In the genomic region with DNA sequence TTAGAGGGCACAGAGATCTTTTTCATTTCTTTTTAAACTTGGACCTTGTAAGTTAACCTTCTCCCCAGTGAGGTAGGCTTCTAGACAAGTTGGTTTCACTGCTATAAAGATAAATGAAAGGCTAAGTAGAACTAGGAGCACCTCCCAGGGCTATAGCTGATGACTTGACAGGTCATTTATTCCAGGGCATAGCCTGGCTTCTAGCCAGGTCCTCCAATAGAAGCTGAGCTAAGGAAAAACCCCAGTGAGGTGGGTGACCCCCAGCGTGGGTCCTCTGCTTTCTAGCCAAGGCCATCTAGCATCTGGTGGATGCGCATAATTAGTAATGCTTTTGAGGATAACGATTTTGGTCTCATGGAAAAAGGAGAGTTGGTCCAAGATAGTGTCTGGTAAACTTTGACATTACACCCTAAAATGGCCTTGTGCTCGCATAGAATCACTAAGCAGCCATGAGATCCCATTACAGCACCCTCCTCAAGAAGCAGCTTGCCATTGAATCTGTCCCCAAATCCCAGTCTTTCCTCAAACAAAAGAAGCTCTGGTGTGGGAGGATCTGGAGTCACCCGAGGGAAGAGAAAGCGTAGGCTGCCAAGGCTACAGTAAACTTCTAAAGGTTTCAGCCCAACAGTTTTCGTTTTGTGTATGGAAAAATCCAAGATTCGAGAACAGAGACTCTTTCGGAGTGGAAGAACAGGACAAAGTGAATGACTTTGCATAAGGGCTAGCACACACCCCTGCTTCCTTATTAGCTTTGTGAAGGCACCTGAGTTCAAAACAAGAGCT, we compare ENCODE assay signal across 8 mouse cellular contexts. TPM values are rescaled to one million over a fixed set of nuclear protein-coding genes. Genes with fewer than 3 reads are reported as not detected.
DNase-seq lines count a peak whose midpoint lies in the region; ATAC-seq and TF ChIP-seq lines count a peak whose summit lies in the region.
"Had no signal": no experiment of that assay in that cellular context is flagged by ENCODE, and none has a peak within 500 bp of the region (broad histone marks: within the 10 kb centered on the region; RNA-seq: fewer than 3 reads in every experiment).

No protein-coding gene starts in this region.

- TF ChIP-seq CTCF in lung, postnatal 0 days (IDR thresholded peaks at IDR 0.05): no peak

- no peak overlapping the region for H3K27ac ChIP-seq in hindbrain, embryonic 14.5 days
- H3K27ac ChIP-seq in hindbrain, embryonic 13.5 days: no peak overlapping the region
- 0 out of 2 replicates have a peak overlapping the region, but pooled peaks have one; percentile 55 for H3K27ac ChIP-seq in lung, postnatal 0 days (ENCODE audit: low read length)
- peak overlapping the region; percentile 72 for H3K27ac ChIP-seq in intestine, embryonic 15.5 days

- H3K4me2 ChIP-seq in hindbrain, embryonic 14.5 days (replicated peaks): no peak overlapping the region
- H3K4me2 ChIP-seq in hindbrain, embryonic 13.5 days: no peak overlapping the region
- H3K4me2 ChIP-seq in lung, postnatal 0 days (replicated peaks; ENCODE audit: low read depth, low read length): no peak overlapping the region
- no peak overlapping the region for H3K4me2 ChIP-seq in intestine, embryonic 15.5 days (replicated peaks)

- H3K4me3 ChIP-seq in hindbrain, embryonic 14.5 days (replicated peaks; ENCODE audit: low read length): no peak overlapping the region
- no peak overlapping the region for H3K4me3 ChIP-seq in hindbrain, embryonic 13.5 days
- H3K4me3 ChIP-seq in lung, postnatal 0 days (ENCODE audit: low read depth, low read length): no peak overlapping the region
- no peak overlapping the region for H3K4me3 ChIP-seq in intestine, embryonic 15.5 days (replicated peaks)

- no peak for TF ChIP-seq EP300 in lung, postnatal 0 days (IDR thresholded peaks at IDR 0.05)

- peak; percentile 24; the same call in 1 of the 2 replicates for ATAC-seq in hindbrain, embryonic 14.5 days (ENCODE audit: low FRiP score)
- no peak for ATAC-seq in hindbrain, embryonic 13.5 days (ENCODE audit: low FRiP score)
- no peak for ATAC-seq in lung, postnatal 0 days
- ATAC-seq in intestine, embryonic 15.5 days: no peak

- no peaks in the 10 kb centered on the region for H3K36me3 ChIP-seq in hindbrain, embryonic 14.5 days (replicated peaks; ENCODE audit: control insufficient read depth, insufficient read depth)
- H3K36me3 ChIP-seq in hindbrain, embryonic 13.5 days: no peaks in the 10 kb centered on the region
- H3K36me3 ChIP-seq in lung, postnatal 0 days (ENCODE audit: insufficient read depth, low read length): no peaks in the 10 kb centered on the region
- H3K36me3 ChIP-seq in intestine, embryonic 15.5 days: no peaks in the 10 kb centered on the region

- H3K27me3 ChIP-seq in hindbrain, embryonic 14.5 days (ENCODE audit: control insufficient read depth, insufficient read depth, low read length): no peaks in the 10 kb centered on the region
- 0 out of 2 replicates have a peak, but pooled peaks cover 5% of the 10 kb centered on the region for H3K27me3 ChIP-seq in hindbrain, embryonic 13.5 days
- no peaks in the 10 kb centered on the region for H3K27me3 ChIP-seq in lung, postnatal 0 days (replicated peaks; ENCODE audit: insufficient read depth, low read length)
- no peaks in the 10 kb centered on the region for H3K27me3 ChIP-seq in intestine, embryonic 15.5 days (replicated peaks)

- peaks cover 13% of the 10 kb centered on the region; the same call in 1 of the 2 replicates for H3K4me1 ChIP-seq in hindbrain, embryonic 14.5 days (replicated peaks; ENCODE audit: control insufficient read depth, insufficient read depth, low read length)
- H3K4me1 ChIP-seq in hindbrain, embryonic 13.5 days (replicated peaks): peaks cover 21% of the 10 kb centered on the region
- peaks cover 6% of the 10 kb centered on the region; the same call in 1 of the 2 replicates for H3K4me1 ChIP-seq in lung, postnatal 0 days (ENCODE audit: insufficient read depth, low read depth, low read length)
- H3K4me1 ChIP-seq in intestine, embryonic 15.5 days (replicated peaks): peaks cover 29% of the 10 kb centered on the region

- no peak overlapping the region for H3K9ac ChIP-seq in hindbrain, embryonic 14.5 days
- no peak overlapping the region for H3K9ac ChIP-seq in hindbrain, embryonic 13.5 days
- H3K9ac ChIP-seq in lung, postnatal 0 days (replicated peaks; ENCODE audit: low read depth): no peak overlapping the region
- no peak overlapping the region for H3K9ac ChIP-seq in intestine, embryonic 15.5 days

- WGBS in hindbrain, embryonic 14.5 days: 64% methylated on average over 9 of the region's 9 CpGs
- 74% methylated on average over 9 of the region's 9 CpGs for WGBS in hindbrain, embryonic 13.5 days
- 72% methylated on average over 9 of the region's 9 CpGs for WGBS in lung, postnatal 0 days
- 66% methylated on average over 9 of the region's 9 CpGs for WGBS in intestine, embryonic 15.5 days

- no peaks in the 10 kb centered on the region for H3K9me3 ChIP-seq in hindbrain, embryonic 14.5 days (ENCODE audit: control insufficient read depth, low read length)
- no peaks in the 10 kb centered on the region for H3K9me3 ChIP-seq in hindbrain, embryonic 13.5 days
- H3K9me3 ChIP-seq in lung, postnatal 0 days (ENCODE audit: low read length): no peaks in the 10 kb centered on the region
- no peaks in the 10 kb centered on the region for H3K9me3 ChIP-seq in intestine, embryonic 15.5 days

- peak; percentile 37 for DNase-seq in hindbrain, embryonic 14.5 days (ENCODE audit: low spot score)
- DNase-seq in lung, postnatal 0 days (ENCODE audit: low spot score): no peak
- no peak for DNase-seq in lung, postnatal 4 days
- DNase-seq in telencephalon, adult 2 months (ENCODE audit: low read depth, low spot score): peak; percentile 32
- no peak for DNase-seq in embryo, embryonic 10 days (ENCODE audit: low spot score)
- DNase-seq: thymus, adult 2 months had no signal

RNA-seq across cellular contexts. Expression of gene Lclat1, which starts 41.2 kb away (rescaled TPM):
- polyA plus RNA-seq in hindbrain, embryonic 14.5 days (2014; fragmentation: Nextera tagmentation; extraction: Ambion mirVana): 21.2 and 26.6 TPM in 2 replicates
- polyA plus RNA-seq in hindbrain, embryonic 13.5 days (2015; fragmentation: Nextera tagmentation; extraction: Ambion mirVana): 9.1 and 9.2 TPM in 2 replicates
- 9.1 and 10.2 TPM in 2 replicates for polyA plus RNA-seq in lung, postnatal 0 days (2015; fragmentation: Nextera tagmentation; extraction: Ambion mirVana)
- 24.2 and 25.0 TPM in 2 replicates for polyA plus RNA-seq in intestine, embryonic 15.5 days (2015; fragmentation: Nextera tagmentation; extraction: Ambion mirVana)

Comparison
In these comparisons a context has a peak if more than half of its experiments do, and no peak if none do; other contexts are left out.
1. DNase-seq: peak in hindbrain, embryonic 14.5 days (single experiment) and telencephalon, adult 2 months (single experiment); none in lung, postnatal 0 days (single experiment), lung, postnatal 4 days (0 of 2) and embryo, embryonic 10 days (single experiment).
2. H3K27ac ChIP-seq: peak in lung, postnatal 0 days (single experiment) and intestine, embryonic 15.5 days (single experiment); none in hindbrain, embryonic 14.5 days (single experiment) and hindbrain, embryonic 13.5 days (single experiment).